Mouse (Mus musculus): ENCODE data around the gene Fgd4. TPM values are rescaled to one million over a fixed set of nuclear protein-coding genes. Genes with fewer than 3 reads are reported as not detected.

Fgd4 gene
- total RNA-seq, 2 experiments from 2014 or later = 48.1 to 50.0 TPM

Other genes with a start within 250 kb of the Fgd4 start
- 100 to 1,000 TPM; 103 to 108 TPM for gene Dnm1l, start 241.6 kb downstream of the Fgd4 start, total RNA-seq (2021)
- not detected for gene Olfr19, start 75.9 kb upstream of the Fgd4 start, total RNA-seq (2021)
- not detected for gene Spag6l, start 228.9 kb upstream of the Fgd4 start, total RNA-seq (2021)